Mouse (Mus musculus) bone marrow macrophage, adult 2 months (primary cell): ENCODE data around the gene Cep41. TPM values are rescaled to one million over a fixed set of nuclear protein-coding genes. Genes with fewer than 3 reads are reported as not detected.

Experiments used
- H3K27ac ChIP-seq: 2 replicates; pipeline ENCODE4 v1.5.1; 2012; ENCODE audit warnings: low read depth, low read length; ENCODE audit not compliant: insufficient read depth
- H3K4me1 ChIP-seq: 2 replicates; pipeline ENCODE4 v1.6.1; 2012; ENCODE audit warnings: low read length; ENCODE audit not compliant: control insufficient read depth, insufficient read depth
- H3K4me3 ChIP-seq: 2 replicates; pipeline ENCODE4 v1.5.1; 2012; ENCODE audit warnings: mild to moderate bottlenecking, low read length, moderate library complexity; ENCODE audit not compliant: insufficient read depth
- CTCF ChIP-seq: IDR thresholded peaks from 2 replicates; pipeline ENCODE4 v1.5.1; 2012; ENCODE audit warnings: low read depth, mild to moderate bottlenecking, low read length, moderate library complexity
- POLR2A ChIP-seq: IDR thresholded peaks from 2 replicates; pipeline ENCODE4 v1.6.1; 2012; ENCODE audit warnings: mild to moderate bottlenecking, low read depth, low read length, borderline replicate concordance
- polyA plus RNA-seq: library from polyadenylated mRNA; stranded (reverse); fragments of >200 nt; gene quantifications from 2 replicates; pipeline ENCODE4 v1.2.4, GENCODE M21; 2012; ENCODE audit not compliant: missing spikeins, insufficient read depth, insufficient read length

Cep41 gene
- polyA plus RNA-seq, 1 experiment, result 4.4 TPM

DNA sequence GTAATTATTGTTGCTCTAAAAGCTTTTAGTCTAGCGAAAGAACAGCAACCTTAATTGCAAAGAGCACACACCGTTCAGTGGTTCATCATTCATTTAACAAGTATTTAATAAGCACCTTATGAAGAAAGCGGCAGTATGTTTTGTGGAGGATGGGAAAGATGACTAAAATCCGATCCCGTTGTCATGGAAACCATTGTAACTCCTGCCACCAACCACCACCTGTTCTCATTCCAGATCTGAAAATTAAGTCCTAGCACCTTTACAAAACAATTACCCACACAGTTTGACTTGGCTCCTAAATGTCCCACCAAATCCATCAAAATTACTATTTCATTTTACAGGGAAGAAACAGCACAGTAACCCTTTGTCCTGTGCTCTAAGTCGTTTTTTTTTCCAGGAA is 660 bp upstream of the Cep41 start:
- no peak for TF ChIP-seq POLR2A
- TF ChIP-seq CTCF, result no peak
- peaks cover 7% of the 10 kb centered on the region for H3K4me1 ChIP-seq
- no peak overlapping the region for H3K27ac ChIP-seq
- H3K4me3 ChIP-seq, result no peak overlapping the region; the same call in 1 of the 2 replicates

DNA sequence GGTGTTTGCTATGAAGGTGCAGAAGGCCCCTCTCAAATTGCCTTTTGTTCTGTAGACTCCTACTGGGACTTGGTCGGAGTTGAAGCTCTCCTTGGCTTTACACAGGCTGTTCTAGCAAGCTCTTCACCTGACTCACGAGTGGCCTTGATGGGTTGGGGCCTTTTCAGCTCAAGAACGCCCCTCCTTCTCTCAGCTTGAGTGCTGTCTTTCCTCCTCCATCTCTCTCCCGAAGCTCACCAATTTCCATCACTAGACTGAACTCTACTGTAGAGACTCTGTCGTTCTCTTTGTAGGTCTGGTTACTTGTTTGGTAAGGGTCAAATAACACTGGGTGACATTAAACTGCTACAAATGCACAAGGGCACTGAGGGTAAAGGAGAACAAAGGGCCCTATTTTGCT is 723 bp downstream of the Cep41 start:
- Histone ChIP-seq H3K4me1 (peaks cover 7% of the 10 kb centered on the region), H3K4me3 (peak overlapping the region; percentile 62), H3K27ac (no peak overlapping the region)
- TF ChIP-seq CTCF (no peak), POLR2A (no peak)

DNA sequence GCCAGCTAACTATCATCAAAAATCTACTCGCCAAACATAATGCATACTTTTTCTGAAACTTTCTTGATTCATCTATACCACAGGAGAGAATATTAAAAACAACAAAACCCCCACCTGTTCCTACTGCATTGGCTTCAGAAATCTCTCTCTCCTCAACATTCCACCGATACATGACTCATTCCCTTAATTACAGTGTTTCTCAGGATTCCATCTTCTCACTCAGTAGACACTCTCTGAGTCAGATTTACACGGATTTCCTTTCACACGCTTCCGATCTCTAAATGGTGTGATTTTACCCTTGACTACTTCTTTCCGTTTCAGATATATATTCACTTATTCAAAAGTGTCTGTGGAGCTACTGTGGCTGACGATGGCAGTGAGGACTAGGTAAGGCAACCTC is 6.4 kb downstream of the Cep41 start:
- Histone ChIP-seq H3K4me3 (no peak overlapping the region), H3K27ac (no peak overlapping the region), H3K4me1 (no peaks in the 10 kb centered on the region)
- TF ChIP-seq CTCF (no peak), POLR2A (no peak)

DNA sequence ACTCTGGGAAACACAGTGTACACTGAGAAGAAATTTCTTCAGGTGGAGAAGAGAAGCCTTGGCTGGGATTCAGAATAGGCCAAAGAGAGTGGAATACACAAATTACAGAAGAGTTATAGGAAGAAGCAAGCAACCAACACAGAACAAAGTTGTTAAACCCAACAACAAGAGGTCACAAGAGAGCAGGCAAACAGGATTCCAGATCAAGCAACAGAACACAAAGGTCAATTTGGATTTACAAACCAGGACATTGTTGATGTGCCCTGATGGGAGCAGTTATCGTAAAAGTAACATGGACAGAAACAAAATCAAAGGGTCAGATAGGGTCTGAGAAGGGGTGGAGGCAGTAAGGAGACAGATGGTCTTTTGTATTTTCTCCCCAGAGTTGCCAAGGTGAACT is 9.0 kb downstream of the Cep41 start:
- Histone ChIP-seq H3K4me3 (no peak overlapping the region), H3K4me1 (no peaks in the 10 kb centered on the region), H3K27ac (no peak overlapping the region)
- TF ChIP-seq POLR2A (no peak), CTCF (no peak)

DNA sequence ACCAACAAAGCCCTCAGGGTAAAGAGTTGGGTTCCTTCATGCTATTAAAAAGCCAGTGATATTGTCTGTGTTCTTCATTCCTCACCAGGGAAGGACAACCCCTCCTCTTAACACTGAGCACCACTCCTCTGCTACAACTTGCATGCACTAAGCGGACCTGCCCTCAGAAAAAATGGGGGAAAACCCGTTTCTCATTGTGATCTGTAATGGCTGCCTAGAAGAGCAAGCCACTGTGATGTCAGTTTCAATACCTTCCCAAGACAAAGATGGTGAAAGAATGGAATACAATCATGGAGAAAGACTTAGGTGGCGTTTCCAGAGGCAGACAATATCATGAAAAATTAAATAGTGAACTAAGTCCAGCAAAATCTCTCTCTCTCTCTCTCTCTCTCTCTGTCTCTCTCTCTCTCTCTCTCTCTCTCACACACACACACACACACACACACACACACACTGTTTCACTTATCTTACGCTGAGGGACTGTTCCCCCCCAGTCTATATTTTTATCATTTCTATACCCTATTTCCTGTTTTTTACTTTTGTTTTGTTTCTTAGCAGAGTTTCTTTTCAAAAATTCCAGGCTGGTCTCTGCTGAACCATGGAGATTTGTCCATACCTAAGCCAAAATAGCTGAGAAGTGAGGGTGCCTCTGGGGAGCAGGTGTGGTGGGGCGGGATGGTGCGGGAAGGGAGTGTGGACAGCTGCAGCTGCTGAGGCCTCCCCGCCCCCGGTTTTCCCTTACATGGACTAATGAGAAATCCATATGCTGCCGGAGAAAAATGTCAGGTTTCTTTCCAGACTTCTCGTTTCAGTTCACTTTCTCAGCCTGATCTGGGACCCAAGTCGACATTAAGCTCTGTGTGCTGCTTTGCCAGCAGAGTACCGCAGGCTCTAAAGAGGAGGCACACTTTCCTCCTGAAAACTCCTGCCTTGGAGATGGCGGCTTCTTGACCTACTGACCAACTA is 11.3 kb downstream of the Cep41 start:
- Histone ChIP-seq H3K4me3 (no peak overlapping the region), H3K27ac (no peak overlapping the region), H3K4me1 (no peaks in the 10 kb centered on the region)
- no peak for TF ChIP-seq CTCF
- no peak for TF ChIP-seq POLR2A

DNA sequence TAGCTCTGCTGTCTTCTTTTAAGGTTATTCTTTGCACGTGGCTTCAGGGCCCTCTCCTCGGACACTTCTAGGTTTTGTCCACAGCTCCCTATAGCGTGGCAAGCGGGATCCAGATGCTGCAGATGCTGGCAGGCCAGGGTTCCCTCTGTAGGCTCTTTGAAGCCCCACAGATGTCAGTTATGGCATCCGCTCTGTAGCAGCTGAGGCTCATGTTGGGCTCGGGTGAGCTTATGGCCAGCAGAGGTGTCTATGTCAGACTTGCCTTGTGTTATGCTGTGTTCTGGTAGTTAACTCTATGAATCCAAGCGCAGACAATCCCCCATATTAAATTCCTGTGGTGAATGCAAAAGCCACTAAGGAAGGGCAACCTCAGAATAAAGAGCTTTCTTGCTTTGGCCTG is 13.1 kb downstream of the Cep41 start:
- no peak for TF ChIP-seq POLR2A
- no peak for TF ChIP-seq CTCF
- no peak overlapping the region for H3K27ac ChIP-seq
- no peak overlapping the region for H3K4me3 ChIP-seq
- no peaks in the 10 kb centered on the region for H3K4me1 ChIP-seq

DNA sequence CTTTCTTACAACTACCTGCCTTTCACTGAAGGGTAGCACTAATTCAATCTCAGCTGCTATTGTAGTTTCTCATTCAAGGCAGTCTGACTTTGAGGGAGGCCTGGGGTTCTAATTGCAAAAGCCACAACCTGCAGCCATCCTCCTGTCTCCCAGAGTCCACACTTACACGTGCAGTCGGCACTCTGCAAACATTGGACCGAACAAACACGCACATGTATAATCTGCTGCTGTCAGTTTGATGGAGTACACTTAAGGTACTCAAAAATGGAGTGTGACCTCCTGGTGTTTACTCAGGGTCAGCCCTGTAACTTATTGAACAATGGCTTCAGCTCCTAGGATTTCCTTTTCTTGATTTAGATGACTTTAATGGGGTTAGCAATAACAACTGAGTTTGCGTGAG is 14.0 kb downstream of the Cep41 start:
- H3K4me3 ChIP-seq, result no peak overlapping the region
- no peaks in the 10 kb centered on the region for H3K4me1 ChIP-seq
- TF ChIP-seq CTCF, result no peak
- no peak for TF ChIP-seq POLR2A
- no peak overlapping the region for H3K27ac ChIP-seq

DNA sequence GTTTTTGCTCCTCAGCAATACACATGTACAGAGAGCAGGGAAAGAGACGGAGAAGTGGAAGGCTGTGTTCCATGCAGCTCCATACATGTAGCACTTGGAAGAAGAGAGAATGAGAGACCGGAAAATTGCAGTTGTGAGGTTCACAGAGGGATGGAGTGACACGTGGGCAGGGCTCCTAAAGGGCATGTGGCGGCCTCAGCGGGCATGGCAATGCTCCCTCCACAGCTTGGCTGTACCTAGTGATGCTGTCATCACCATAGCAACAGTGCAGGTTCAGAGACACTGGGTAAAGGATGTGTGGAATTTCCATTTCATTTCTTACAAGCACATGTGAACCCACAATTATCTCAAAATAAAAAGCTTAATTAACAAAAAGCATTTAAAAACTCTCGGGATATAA is 15.1 kb downstream of the Cep41 start:
- H3K27ac ChIP-seq, result no peak overlapping the region
- no peak for TF ChIP-seq CTCF
- no peak for TF ChIP-seq POLR2A
- no peak overlapping the region for H3K4me3 ChIP-seq
- H3K4me1 ChIP-seq, result no peaks in the 10 kb centered on the region

DNA sequence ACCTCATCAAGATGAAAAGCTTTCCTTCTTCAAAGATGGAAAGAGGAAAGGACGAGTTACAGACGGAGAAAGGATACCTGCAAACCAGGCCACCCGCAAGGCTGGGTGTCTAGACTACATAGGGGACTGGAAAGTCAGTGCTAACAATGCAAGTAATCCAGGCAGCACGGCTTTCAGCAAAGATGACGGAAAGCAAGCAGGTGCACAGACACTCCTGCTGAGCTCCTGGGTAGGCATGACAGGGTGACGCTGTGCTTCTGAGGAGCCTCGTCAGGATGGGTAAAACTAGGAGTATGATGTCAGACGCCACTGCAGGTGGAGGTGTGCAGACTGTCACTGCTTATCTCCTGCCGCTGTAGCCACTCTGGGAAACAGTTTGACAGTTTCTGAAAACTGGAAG is 16.0 kb downstream of the Cep41 start:
- Histone ChIP-seq H3K27ac (no peak overlapping the region), H3K4me3 (no peak overlapping the region), H3K4me1 (no peaks in the 10 kb centered on the region)
- TF ChIP-seq POLR2A (no peak), CTCF (no peak)

DNA sequence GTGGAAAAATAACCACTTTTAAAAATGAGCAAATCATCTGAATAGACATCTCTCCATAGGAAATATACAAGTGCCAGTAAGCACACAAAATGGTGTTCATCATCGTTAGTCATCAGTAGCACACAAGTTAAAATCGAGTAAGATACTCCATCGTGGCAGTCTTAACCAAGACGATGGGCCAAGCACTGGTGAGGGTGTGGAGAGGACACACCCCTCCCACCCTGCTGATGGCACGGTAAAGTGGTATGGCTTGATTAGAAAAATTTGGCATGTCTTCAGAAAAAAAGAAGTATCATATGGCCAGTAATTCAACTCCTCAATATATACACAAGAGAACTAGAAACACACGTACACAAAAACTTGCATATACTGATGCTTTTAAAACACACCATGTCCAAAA is 17.0 kb downstream of the Cep41 start:
- Histone ChIP-seq H3K27ac (no peak overlapping the region), H3K4me3 (no peak overlapping the region), H3K4me1 (no peaks in the 10 kb centered on the region)
- TF ChIP-seq CTCF, result no peak
- TF ChIP-seq POLR2A, result no peak

DNA sequence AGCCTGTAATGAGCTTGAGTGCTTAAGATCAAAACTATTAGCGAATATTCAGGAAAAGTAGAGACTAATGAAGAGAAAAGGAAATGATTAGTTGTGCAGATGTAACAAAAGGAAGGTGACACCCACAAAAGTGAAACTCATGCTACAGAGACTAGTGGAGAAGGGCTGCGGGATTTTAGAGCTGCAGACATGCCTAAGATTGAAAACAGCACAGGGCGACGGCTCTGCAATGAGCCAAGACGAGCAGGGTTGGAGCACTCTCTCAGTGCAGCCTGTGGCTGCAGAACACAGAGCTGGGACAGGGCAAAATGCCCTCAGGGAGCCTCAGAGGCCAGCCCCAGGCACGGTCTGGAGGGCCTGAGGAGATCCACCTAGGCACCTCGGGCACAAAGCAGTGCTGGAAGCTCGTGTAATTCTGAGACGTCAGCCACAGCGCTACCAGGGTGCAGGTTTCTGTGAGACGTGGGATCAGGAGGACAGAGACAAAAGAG is 18.2 kb downstream of the Cep41 start:
- TF ChIP-seq POLR2A (no peak), CTCF (no peak)
- Histone ChIP-seq H3K4me1 (no peaks in the 10 kb centered on the region), H3K27ac (no peak overlapping the region), H3K4me3 (no peak overlapping the region)
